Mouse (Mus musculus): ENCODE data around the gene Bcl2l15.
"Not testable (repeated sequence)": the region's sequence is repeated elsewhere in the genome, so short reads cannot be mapped to it uniquely, and the experiment has no call there.

Bcl2l15 gene

DNA sequence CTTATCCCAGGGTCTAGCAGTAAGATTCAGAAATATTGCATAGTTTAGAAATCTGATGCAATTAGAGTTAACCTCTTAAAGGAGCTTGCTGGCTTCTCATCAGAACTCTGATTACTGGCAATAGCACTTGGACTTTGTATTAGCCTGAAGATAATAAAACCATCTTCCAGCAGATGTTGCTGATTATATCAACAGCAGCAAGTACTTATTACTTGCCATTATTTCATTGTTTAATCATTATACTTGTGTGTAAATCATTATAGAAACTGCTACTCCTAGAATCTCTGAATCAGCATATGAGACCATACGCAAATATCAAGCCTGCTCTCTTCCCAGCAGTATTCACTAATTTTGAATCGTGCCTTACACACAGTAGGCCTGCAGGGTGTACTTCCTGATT is 1.6 kb downstream of the Bcl2l15 start:
- no peak for DNase-seq

- no peak for DNase-seq
Measured at GRCm38 (mm10) chr3:103835272-103835950, 3.0 kb downstream of the Bcl2l15 start.

DNA sequence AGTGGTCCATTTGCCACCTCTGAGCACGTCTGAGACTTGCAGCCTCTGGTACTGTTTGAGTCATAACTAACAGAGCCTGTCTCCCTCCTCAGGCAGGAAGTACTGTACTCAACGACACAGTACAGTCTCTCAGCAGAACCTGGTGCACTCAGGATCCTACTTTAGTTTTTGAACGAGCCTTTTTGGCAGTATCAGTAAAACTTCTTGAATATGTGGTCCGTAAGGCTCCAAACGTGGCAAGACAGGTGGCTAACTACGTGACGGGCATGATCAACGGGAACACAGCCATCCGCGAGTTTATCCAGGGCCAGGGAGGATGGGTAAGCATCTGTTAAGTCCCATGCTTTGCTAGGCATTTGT is 3.5 kb downstream of the Bcl2l15 start:
- DNase-seq, result no peak

- no peak for DNase-seq
Measured at GRCm38 (mm10) chr3:103836453-103836852, 4.1 kb downstream of the Bcl2l15 start.

DNA sequence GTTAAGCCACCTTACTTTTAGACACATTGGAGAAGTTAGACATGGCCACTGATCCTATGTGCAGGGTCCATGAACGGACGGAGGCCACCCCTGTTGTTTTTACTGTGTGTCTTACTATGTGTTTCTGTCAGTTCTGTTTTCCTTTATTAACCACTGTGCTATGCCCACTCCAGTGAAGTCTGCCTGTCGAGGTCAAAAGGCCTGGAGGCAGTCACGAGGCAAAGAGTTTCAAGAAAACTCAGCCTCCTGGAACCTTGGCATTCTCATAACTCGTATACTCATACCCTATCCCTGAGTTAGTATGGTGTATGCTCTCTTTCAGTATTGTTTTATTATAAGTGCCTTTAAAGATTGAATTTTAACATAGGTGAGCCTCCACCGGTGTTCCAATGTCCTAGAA is 7.3 kb downstream of the Bcl2l15 start:
- no peak for DNase-seq

DNA sequence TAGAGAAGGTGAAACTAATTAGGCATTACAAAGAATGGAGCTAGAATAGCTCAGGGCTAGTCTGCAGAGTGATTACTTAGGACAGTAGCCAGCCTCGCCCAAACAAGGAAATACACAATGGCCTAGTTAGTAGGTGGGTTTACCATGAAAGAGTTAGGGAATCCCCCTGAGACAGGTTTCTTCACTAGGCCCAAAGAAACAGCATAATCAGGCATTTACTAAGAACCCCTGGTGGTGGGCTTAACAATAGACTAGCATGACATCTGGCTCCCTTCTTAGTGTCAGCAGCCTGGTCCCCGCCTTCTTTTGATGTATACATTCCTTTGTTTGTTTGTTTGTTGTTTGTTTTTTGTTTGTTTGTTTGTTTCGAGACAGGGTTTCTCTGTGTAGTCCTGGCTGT is 7.8 kb downstream of the Bcl2l15 start:
- DNase-seq, result not testable (repeated sequence)

GRCm38 (mm10) chr3:103840946-103841345 is 8.5 kb downstream of the Bcl2l15 start:
- DNase-seq, result not testable (repeated sequence)

DNA sequence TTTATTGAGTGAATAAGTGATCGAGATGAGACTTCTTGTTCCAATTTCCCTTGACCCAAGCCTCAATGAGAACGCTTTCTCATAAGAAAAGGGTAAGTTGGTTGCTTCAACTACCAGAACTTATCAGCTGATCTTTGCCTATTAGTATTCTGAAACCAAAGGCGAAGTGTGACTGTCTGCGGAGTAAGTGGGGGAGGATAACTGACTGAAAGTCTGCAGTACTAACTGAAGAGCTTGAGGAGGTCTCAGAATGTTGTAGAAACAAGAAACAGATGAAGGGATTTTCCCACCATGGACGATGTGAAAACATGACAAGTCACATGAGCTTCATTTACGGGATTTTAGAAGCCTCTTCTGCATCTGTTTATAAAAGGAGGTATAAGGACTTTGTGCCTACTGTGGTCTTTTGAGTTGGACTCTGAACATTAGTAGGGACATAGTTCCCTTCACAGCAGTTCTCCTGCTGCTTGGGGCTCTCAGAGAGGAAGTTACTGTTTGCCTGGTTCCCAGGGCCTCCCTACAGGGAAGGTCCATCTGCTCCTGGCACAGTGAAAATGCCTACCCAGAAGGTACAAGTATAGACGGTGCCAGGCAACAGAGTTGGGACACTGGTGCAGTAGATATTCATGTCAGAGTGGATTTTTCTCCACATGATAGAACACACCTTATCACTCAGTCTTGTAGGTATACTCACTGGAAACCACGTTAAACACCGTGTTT is 18.4 kb downstream of the Bcl2l15 start:
- DNase-seq, result no peak

DNA sequence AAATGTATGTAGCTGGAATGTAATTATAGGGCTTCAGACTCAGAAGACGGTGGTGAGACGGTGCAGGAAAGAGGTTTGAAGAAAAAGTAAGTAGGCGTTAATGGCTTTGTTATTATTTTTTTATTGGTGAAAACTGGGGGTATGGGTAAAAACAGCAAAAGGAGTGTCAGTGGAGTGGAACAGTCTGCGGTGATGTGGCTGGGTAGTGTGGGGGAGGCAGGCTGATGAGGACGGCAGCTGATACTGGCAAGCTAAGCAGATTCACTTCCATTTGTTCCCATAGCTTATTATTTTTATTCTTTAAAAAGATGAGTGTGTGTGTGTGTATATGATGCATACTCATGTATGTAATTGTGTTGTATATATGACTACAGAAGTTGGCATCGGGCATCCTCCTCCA is 19.1 kb downstream of the Bcl2l15 start:
- DNase-seq, result no peak

DNA sequence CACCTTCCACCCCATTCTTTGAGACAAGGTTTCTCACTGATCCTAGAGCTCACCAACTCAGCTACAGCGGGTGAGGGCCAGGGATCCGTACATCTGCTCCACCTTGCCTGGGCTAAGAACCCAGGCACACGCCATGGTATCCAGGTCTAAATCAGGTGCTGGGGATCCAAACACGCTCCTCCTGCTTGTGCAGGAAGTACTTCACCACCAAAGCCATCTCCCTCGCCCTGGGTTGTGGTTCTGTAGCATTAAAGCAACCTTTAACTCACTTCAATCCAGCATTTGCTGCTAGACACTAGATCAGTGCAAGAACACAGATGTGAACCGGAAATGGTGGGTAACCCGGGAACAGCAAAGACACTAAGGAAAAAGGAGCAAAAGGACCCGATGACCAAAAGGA is 19.5 kb downstream of the Bcl2l15 start:
- no peak for DNase-seq

GRCm38 (mm10) chr3:103852565-103853299 is 20.3 kb downstream of the Bcl2l15 start:
- DNase-seq, result peak; percentile 38 to 79

DNA sequence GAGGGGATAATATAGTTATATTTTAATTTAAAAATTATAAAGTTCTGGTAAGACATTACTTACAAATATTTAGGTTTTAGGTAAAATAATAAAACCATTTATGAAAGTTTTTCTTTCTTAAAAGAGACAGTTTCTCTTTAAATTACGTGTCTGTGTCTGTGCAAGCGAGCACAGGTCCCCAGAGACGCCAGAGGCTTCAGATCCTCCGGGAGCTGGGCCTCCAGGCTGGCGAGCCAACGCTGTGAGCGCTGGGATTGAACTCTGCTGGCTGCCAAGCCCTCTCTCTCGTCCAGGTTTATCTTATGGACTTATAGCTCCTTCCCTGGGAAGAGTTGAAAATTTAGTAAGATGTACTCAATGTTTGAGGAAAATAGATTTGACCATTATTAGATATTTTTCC is 21.4 kb downstream of the Bcl2l15 start:
- DNase-seq, result no peak

DNA sequence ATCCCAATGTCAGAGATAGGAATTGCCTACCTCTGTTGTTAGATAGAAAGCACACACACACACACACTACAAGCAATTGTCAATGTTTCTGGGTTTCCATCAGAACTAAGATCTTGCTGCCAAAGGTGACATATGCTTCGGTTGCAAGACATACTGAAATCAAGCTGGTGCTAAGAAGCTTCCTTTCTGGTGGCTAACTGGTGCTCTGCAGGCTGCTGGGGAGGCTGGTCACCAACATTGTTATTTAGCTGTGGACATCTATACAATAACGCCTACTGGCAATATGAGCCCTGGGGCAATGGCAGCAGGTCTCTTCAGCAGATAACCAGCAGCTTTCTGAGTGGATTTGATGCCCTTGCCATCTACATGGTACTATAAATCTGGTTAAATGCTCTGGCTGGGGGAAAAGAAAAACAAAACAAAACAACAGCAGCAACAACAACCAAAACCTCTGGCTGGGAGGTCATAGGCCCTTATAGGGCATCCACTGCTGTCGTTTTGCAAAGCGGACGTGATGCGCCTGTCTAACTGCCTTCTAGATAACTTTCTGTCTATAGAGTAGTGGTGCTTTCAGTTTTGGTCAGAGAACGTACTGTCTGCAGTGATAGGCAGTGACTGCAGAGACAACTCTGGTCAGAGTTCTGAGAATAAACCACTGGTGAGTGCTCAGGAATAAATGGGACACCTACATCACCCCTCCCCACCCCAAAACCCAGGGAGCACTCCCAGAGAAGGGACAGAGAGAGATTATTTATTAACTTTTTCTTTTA is 24.8 kb downstream of the Bcl2l15 start:
- DNase-seq, result no peak

DNA sequence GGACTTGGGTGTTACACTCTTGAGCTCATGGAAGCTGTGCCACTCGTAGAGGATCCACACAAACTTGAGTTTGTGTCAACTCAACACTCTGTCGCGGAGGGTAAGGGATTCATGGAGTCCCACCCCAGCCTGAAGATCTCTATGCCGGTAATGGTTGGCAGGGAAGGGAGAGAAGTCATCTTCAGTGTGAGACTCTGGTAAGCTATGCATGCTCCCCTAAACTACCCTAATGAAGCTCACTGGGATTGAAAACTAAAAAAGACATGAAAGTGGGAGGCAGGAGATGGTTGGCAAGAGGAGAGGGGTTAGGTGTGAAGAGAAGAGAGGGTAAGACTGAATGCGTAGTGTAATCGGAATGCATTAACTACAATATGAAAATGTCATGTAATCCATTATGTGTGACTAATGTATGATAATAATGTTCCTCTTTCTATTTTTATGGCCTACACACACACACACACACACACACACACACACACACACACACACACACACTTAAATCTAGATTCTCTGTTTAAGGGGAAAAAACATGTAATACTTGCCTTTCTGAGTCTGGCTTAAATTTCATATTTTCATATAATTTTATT is 25.7 kb downstream of the Bcl2l15 start:
- DNase-seq, result no peak

- peak; percentile 55 to 57 for DNase-seq
Measured at GRCm38 (mm10) chr3:103858881-103859801, 26.7 kb downstream of the Bcl2l15 start, which contains the start of gene Ptpn22. Gene Ptpn22 (plus strand): TSS chr3:103859795.

- peak; percentile 68 to 73 for DNase-seq
Measured at GRCm38 (mm10) chr3:103859851-103860391, 27.5 kb downstream of the Bcl2l15 start.

DNA sequence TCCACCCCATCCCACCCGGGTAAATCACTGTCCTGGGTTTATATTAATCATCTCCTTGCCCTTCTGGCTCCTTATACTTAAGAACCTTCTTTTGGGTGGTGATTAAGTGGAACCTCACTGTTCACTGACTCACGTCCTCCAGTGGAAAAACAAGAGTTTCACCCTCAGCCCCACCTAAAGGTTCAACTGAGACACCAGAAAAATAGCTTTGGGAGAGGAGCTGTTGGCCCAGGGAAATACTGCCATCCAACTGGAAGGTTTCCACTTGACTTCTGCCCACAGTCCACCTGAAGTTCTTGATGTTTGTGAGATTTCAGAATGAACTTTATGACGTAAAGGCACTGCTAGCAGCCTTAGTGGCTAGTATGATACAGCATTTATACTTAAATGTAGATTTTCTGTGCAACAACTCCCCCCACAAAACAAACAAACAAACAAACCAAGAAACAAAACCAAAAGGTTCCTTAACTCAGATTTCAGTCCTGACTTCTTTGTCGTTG is 30.4 kb downstream of the Bcl2l15 start:
- no peak for DNase-seq

DNA sequence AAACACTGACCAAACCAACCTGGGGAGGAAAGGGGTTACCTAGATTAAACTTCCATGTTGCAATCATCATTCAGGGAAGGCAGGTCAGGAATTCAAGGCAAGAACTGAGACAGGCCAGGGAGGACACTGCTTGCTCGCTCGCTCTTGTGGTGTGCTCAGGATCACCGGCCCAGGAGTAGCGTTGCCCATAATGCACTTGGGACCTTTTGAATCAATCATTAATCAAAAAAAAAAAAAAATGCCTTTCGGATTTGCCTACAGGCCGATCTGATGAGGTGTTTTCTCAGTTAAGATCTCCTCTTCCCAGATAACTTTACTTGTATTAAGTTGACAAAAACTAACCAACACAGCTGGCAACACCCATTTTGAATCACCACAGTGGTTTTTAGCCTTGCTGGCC is 31.8 kb downstream of the Bcl2l15 start:
- DNase-seq, result no peak

DNA sequence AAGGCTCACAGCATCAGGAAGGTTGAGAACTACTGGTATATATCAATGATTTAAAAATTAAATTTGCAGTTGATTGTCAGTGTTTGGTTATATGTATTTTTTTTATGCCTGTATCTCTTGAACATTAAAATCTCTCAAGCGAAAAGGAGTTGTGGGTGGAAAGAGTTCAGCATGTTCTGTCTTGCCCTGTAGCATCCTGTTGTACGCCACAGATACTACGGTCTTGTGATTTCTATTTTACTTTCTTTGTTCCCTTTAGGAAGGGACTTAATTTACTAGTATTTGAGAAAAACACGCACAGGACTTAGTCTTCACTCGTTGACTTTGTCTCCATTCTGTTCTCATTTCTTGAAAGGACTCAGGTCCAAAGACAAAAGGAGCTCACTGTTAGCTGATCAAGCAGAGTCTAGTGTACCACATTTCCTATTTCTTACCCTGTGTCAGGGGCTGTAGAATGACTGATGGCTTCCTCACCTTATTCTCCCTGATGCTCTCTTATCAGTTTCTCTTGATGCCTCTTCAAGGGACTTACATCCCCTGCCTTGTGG is 35.1 kb downstream of the Bcl2l15 start:
- DNase-seq, result no peak

DNA sequence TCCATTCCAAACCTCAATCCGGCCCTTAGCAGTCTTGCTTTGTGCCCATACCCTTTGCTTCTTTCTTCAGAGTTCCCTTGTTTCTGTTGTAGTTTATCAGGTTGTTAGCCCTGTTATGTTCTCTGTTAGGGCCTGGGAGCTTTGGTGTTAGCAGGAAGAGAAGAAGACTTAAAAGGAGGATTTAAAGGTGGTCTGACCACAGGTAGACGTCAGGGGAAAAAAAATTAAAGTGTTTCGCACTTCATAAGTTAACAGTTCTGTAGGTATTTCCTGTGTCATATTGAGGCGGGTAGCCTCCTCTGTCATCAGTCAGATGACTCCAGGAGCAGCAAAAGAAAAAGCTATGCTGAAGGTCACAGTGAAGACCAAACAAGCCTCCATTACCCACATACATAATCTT is 35.6 kb downstream of the Bcl2l15 start:
- no peak for DNase-seq

GRCm38 (mm10) chr3:103872663-103873098 is 40.3 kb downstream of the Bcl2l15 start:
- peak in 1 of 2 experiments; percentile 17 for DNase-seq
